Mouse (Mus musculus) forebrain, embryonic 11.5 days (tissue): ENCODE data around the gene Ntn5. TPM values are rescaled to one million over a fixed set of nuclear protein-coding genes. Genes with fewer than 3 reads are reported as not detected.

ENCODE experiments used
- ATAC-seq: fragments of 200-750 bp; cut with Nextera tagmentation; replicated peaks from 2 replicates; pipeline ENCODE4 v1.8.0; 2017; ENCODE audit warnings: moderate TSS enrichment; ENCODE audit not compliant: low FRiP score
- DNase-seq: peaks from one replicate; pipeline ENCODE4 v3.0.0-alpha.2; 2017; ENCODE audit warnings: low spot score
- H3K27ac ChIP-seq: fragments of 300-500 bp; sonication (generic); 2 replicates; pipeline ENCODE4 v1.5.1; 2014; ENCODE audit warnings: low read depth, low read length
- H3K27me3 ChIP-seq: fragments of 300-500 bp; sonication (generic); 2 replicates; pipeline ENCODE4 v1.6.1; 2014; ENCODE audit warnings: mild to moderate bottlenecking, low read length, mixed read lengths; ENCODE audit not compliant: control insufficient read depth, insufficient read depth
- H3K36me3 ChIP-seq: fragments of 300-500 bp; sonication (generic); 2 replicates; pipeline ENCODE4 v1.6.1; 2014; ENCODE audit warnings: mild to moderate bottlenecking, low read length, moderate library complexity, mixed read lengths; ENCODE audit not compliant: control insufficient read depth, insufficient read depth
- H3K4me1 ChIP-seq: fragments of 300-500 bp; sonication (generic); replicated peaks from 2 replicates; pipeline ENCODE4 v1.6.1; 2014; ENCODE audit warnings: low read length, mixed read lengths; ENCODE audit not compliant: control insufficient read depth, insufficient read depth
- H3K4me2 ChIP-seq: fragments of 300-500 bp; sonication (generic); 2 replicates; pipeline ENCODE4 v1.6.1; 2014; ENCODE audit warnings: low read depth, mild to moderate bottlenecking, low read length, moderate library complexity, mixed read lengths; ENCODE audit not compliant: severe bottlenecking
- H3K4me3 ChIP-seq: fragments of 300-500 bp; sonication (generic); 2 replicates; pipeline ENCODE4 v1.5.1; 2014; ENCODE audit warnings: low read depth, low read length
- H3K9ac ChIP-seq: fragments of 300-500 bp; sonication (generic); 2 replicates; pipeline ENCODE4 v1.6.1; 2014; ENCODE audit warnings: low read length
- H3K9me3 ChIP-seq: fragments of 300-500 bp; sonication (generic); 2 replicates; pipeline ENCODE4 v1.6.1; 2016; ENCODE audit warnings: low read length, mixed read lengths; ENCODE audit not compliant: control insufficient read depth
- WGBS: fragments of 180-500 bp; shearing (Covaris S2); extraction: QIAGEN DNeasy Blood & Tissue Kit; methylation state at CpG from one replicate; pipeline ENCODE4 v1.1.7; 2014; 5-methylcytosine and 5-hydroxymethylcytosine counted together
- polyA plus RNA-seq: library from polyadenylated mRNA; unstranded; fragments of >200 nt; fragmentation: Nextera tagmentation; extraction: Ambion mirVana; gene quantifications from 2 replicates; pipeline ENCODE4 v1.2.1, GENCODE M21; 2014

Gene Ntn5
- polyA plus RNA-seq, 1 experiment from 2014 or later = 0.41 TPM

- Histone ChIP-seq H3K4me2 (no peak overlapping the region), H3K27me3 (no peaks in the 10 kb centered on the region), H3K9ac (no peak overlapping the region), H3K4me1 (no peaks in the 10 kb centered on the region), H3K9me3 (no peaks in the 10 kb centered on the region), H3K36me3 (no peaks in the 10 kb centered on the region), H3K27ac (no peak overlapping the region), H3K4me3 (no peak overlapping the region)
- WGBS = 71% methylated on average over 6 of the region's 6 CpGs
- DNase-seq = no peak
- no peak for ATAC-seq
Measured at GRCm38 (mm10) chr7:45689099-45689498, 5.3 kb downstream of the Ntn5 start.

DNA sequence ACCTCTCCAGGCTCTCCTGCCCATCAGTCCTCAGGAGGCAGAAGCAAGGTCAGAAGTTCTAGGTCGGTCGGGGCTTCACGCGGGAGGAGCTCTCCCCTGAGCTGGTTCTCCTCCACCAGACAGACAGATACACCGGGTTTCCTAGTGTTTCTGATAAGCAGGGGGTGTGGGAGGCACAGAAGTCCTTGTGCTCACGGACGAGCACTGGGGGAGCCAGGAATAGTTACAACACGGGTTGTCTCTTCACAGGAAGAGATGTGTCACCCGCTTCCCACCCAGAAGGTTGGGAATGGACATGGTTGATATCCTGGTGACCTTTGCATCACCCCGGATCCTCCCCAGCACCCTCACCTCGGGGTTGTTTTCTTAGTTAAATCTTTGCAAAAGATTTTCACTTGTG, 6.0 kb downstream of the Ntn5 start:
- ATAC-seq = no peak
- H3K27ac ChIP-seq = no peak overlapping the region

GRCm38 (mm10) chr7:45692364-45692763, 8.5 kb downstream of the Ntn5 start:
- Histone ChIP-seq H3K27ac (no peak overlapping the region), H3K9me3 (no peaks in the 10 kb centered on the region), H3K4me1 (no peaks in the 10 kb centered on the region), H3K4me3 (no peak overlapping the region), H3K36me3 (no peaks in the 10 kb centered on the region), H3K27me3 (no peaks in the 10 kb centered on the region), H3K9ac (no peak overlapping the region), H3K4me2 (no peak overlapping the region)
- DNase-seq (no peak), ATAC-seq (no peak)
- 92% methylated on average over 2 of the region's 2 CpGs for WGBS

More for the DNA sequence above, 6.0 kb downstream of the Ntn5 start:
- Histone ChIP-seq H3K9me3 (no peaks in the 10 kb centered on the region), H3K27me3 (no peaks in the 10 kb centered on the region), H3K9ac (no peak overlapping the region), H3K4me1 (no peaks in the 10 kb centered on the region), H3K4me2 (no peak overlapping the region), H3K36me3 (no peaks in the 10 kb centered on the region), H3K4me3 (no peak overlapping the region)
- 80% methylated on average over 11 of the region's 11 CpGs for WGBS
- no peak for DNase-seq

DNA sequence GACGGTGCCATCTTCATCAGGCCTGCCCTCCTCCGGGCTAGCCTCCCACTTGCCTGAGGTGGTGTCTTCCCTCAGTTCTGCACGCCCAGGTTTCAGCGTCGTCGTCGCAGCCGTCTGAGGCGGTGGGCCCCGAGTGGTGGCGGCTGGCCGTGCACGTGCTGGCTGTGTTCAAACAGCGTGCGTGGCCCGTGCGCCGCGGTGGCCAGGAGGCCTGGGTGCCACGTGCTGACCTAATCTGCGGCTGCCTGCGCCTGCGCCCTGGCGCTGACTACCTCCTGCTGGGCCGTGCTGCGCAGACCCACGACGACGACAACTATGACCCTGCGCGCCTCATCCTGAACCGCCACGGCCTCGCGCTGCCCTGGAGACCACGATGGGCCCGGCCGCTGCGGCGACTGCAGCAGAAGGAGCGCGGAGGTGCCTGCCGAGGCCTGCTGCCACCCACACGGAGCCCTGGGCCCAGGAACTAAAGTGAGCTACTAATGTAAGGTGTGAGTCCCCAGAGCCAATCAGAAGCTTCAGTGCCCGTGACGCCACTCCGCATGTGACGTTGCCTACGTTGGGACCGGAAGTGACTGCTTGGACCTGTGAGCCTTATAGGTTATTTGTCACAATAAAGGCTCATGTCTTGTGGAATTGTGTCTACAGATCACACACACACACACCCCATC, 10.2 kb downstream of the Ntn5 start, which contains the start of gene Sec1:
Gene Sec1 (minus strand): TSS at position 482 of the 671 bp plus-strand sequence.
- Histone ChIP-seq H3K4me3 (no peak within 1 kb of the TSS), H3K4me2 (no peak within 1 kb of the TSS), H3K27me3 (peaks cover 6% of the 10 kb centered on the region), H3K9ac (no peak within 1 kb of the TSS), H3K27ac (no peak within 1 kb of the TSS), H3K36me3 (no peaks in the 10 kb centered on the region), H3K9me3 (no peaks in the 10 kb centered on the region), H3K4me1 (no peaks in the 10 kb centered on the region)
- ATAC-seq = no peak
- DNase-seq = no peak
- 90% methylated on average over 50 of the region's 50 CpGs for WGBS

GRCm38 (mm10) chr7:45695098-45695497, 11.3 kb downstream of the Ntn5 start:
- Histone ChIP-seq H3K27me3 (peaks cover 16% of the 10 kb centered on the region), H3K36me3 (no peaks in the 10 kb centered on the region), H3K4me1 (peaks cover 4% of the 10 kb centered on the region), H3K4me2 (no peak overlapping the region), H3K9me3 (no peaks in the 10 kb centered on the region), H3K4me3 (no peak overlapping the region), H3K27ac (no peak overlapping the region), H3K9ac (no peak overlapping the region)
- WGBS = 48% methylated on average over 6 of the region's 6 CpGs
- ATAC-seq = no peak
- no peak for DNase-seq

DNA sequence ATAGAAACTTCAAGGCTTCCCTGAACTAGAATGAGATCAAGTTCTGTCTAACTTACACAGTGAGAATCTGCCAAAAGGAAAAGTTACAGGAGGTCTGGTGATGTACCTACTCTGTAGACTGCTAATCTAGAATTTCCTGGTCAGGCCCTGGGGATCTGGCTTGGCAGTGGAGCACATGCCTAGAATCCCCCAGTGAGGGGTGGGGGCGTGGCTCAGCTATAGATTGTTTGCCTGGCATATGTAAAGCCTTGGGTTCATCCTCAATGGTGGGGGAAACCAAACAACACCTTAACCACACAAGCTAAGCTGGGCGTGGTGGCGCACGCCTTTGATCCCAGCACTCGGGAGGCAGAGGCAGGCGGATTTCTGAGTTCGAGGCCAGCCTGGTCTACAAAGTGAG, 14.1 kb downstream of the Ntn5 start:
- Histone ChIP-seq H3K9me3 (no peaks in the 10 kb centered on the region), H3K27me3 (peaks cover 20% of the 10 kb centered on the region), H3K36me3 (no peaks in the 10 kb centered on the region), H3K27ac (no peak overlapping the region), H3K4me1 (peaks cover 7% of the 10 kb centered on the region), H3K4me2 (no peak overlapping the region), H3K4me3 (no peak overlapping the region), H3K9ac (no peak overlapping the region)
- ATAC-seq (no peak), DNase-seq (no peak)
- 82% methylated on average over 6 of the region's 7 CpGs for WGBS

- peak within 1 kb of the TSS; percentile 62 for H3K9ac ChIP-seq
- H3K27me3 ChIP-seq = peaks cover 20% of the 10 kb centered on the region
- no peaks in the 10 kb centered on the region for H3K9me3 ChIP-seq
- no peaks in the 10 kb centered on the region for H3K36me3 ChIP-seq
- WGBS = under 1% methylated on average over 36 of the region's 36 CpGs
- peak within 1 kb of the TSS; percentile 32 for H3K4me3 ChIP-seq
- no peak within 1 kb of the TSS for H3K27ac ChIP-seq
- DNase-seq (peak; percentile 65), ATAC-seq (no peak)
- H3K4me1 ChIP-seq = peaks cover 10% of the 10 kb centered on the region
- peak within 1 kb of the TSS; percentile 70 for H3K4me2 ChIP-seq
Measured at GRCm38 (mm10) chr7:45699523-45700141, 15.8 kb downstream of the Ntn5 start, which contains the start of gene Car11. TSS of gene Car11 (plus strand) at chr7:45699843.

GRCm38 (mm10) chr7:45700301-45701015, 16.6 kb downstream of the Ntn5 start:
- peak; percentile 28; the same call in 1 of the 2 replicates for ATAC-seq
- Histone ChIP-seq H3K4me1 (peaks cover 11% of the 10 kb centered on the region), H3K27ac (no peak overlapping the region), H3K27me3 (peaks cover 20% of the 10 kb centered on the region), H3K4me3 (peak overlapping the region; percentile 32), H3K36me3 (no peaks in the 10 kb centered on the region), H3K9ac (peak overlapping the region; percentile 62), H3K4me2 (peak overlapping the region; percentile 70), H3K9me3 (no peaks in the 10 kb centered on the region)
- 1% methylated on average over 20 of the region's 20 CpGs for WGBS
- DNase-seq = peak; percentile 76
